Mouse (Mus musculus) lung, adult 2 months (tissue): Measurements from ENCODE around the gene Cyb5r2. TPM values are rescaled to one million over a fixed set of nuclear protein-coding genes. Genes with fewer than 3 reads are reported as not detected.

ENCODE experiments used
- DNase-seq: peaks from one replicate; pipeline ENCODE4 v3.0.0; 2022
- H3K4me1 ChIP-seq: fragments of 200-500 bp; 2 replicates; pipeline ENCODE4 v1.6.1; 2011; ENCODE audit warnings: low read length; ENCODE audit not compliant: control insufficient read depth, insufficient read depth
- H3K4me3 ChIP-seq: fragments of 200-500 bp; replicated peaks from 2 replicates; pipeline ENCODE3; 2011; ENCODE audit warnings: low read depth, mild to moderate bottlenecking, control low read depth, low read length; ENCODE audit errors: extremely low read depth
- CTCF ChIP-seq: fragments of 200-500 bp; IDR thresholded peaks from 2 replicates; pipeline ENCODE4 v1.5.1; 2011; ENCODE audit warnings: mild to moderate bottlenecking, low read length, control low read depth; ENCODE audit not compliant: insufficient read depth
- POLR2A ChIP-seq: fragments of 200-500 bp; IDR thresholded peaks from 2 replicates; pipeline ENCODE4 v1.6.1; 2011; ENCODE audit warnings: low read depth, mild to moderate bottlenecking, control low read depth, low read length, borderline replicate concordance; ENCODE audit errors: extremely low read depth
- WGBS: fragments of 180-500 bp; shearing (Covaris S2); methylation state at CpG from one replicate; pipeline ENCODE4 v1.1.7; 2018; 5-methylcytosine and 5-hydroxymethylcytosine counted together
- polyA plus RNA-seq: library from polyadenylated mRNA; depleted of rRNA; stranded (reverse); fragments of >200 nt; gene quantifications from 2 replicates; pipeline ENCODE4 v1.2.3, GENCODE M21; 2012

The Cyb5r2 gene
- polyA plus RNA-seq, 1 experiment = not detected

GRCm38 (mm10) chr7:107733162-107733561 lies 24.7 kb downstream of the Cyb5r2 start:
- 60% methylated on average over 2 of the region's 2 CpGs for WGBS
- TF ChIP-seq CTCF = no peak
- no peak for TF ChIP-seq POLR2A
- no peak overlapping the region for H3K4me3 ChIP-seq
- H3K4me1 ChIP-seq = no peaks in the 10 kb centered on the region
- no peak for DNase-seq

GRCm38 (mm10) chr7:107730587-107730986 lies 27.2 kb downstream of the Cyb5r2 start:
- Histone ChIP-seq H3K4me3 (no peak overlapping the region), H3K4me1 (no peaks in the 10 kb centered on the region)
- no peak for DNase-seq
- 66% methylated on average over 10 of the region's 10 CpGs for WGBS
- TF ChIP-seq CTCF = no peak
- no peak for TF ChIP-seq POLR2A

- 43% methylated on average over 3 of the region's 3 CpGs for WGBS
- Histone ChIP-seq H3K4me1 (no peaks in the 10 kb centered on the region), H3K4me3 (no peak overlapping the region)
- no peak for TF ChIP-seq CTCF
- no peak for TF ChIP-seq POLR2A
- DNase-seq = no peak
These were observed 30.3 kb downstream of the Cyb5r2 start for GRCm38 (mm10) chr7:107727538-107727937.

- H3K4me1 ChIP-seq = no peaks in the 10 kb centered on the region
- DNase-seq = no peak
- no peak overlapping the region for H3K4me3 ChIP-seq
- 90% methylated on average over 4 of the region's 4 CpGs for WGBS
- no peak for TF ChIP-seq POLR2A
- no peak for TF ChIP-seq CTCF
These were observed 35.3 kb downstream of the Cyb5r2 start for GRCm38 (mm10) chr7:107722536-107722935.

GRCm38 (mm10) chr7:107720771-107721170 lies 37.1 kb downstream of the Cyb5r2 start:
- H3K4me1 ChIP-seq = no peaks in the 10 kb centered on the region
- WGBS = 76% methylated on average over 1 of the region's 1 CpGs
- H3K4me3 ChIP-seq = no peak overlapping the region
- no peak for TF ChIP-seq CTCF
- no peak for TF ChIP-seq POLR2A
- no peak for DNase-seq

- WGBS = 76% methylated on average over 5 of the region's 5 CpGs
- H3K4me1 ChIP-seq = no peaks in the 10 kb centered on the region; the same call in 1 of the 2 replicates
- TF ChIP-seq CTCF (no peak), POLR2A (no peak)
- no peak for DNase-seq
- H3K4me3 ChIP-seq = no peak overlapping the region
These were observed 43.8 kb downstream of the Cyb5r2 start for GRCm38 (mm10) chr7:107714067-107714466.

GRCm38 (mm10) chr7:107712743-107713142 lies 45.1 kb downstream of the Cyb5r2 start:
- TF ChIP-seq POLR2A = no peak
- TF ChIP-seq CTCF = no peak
- H3K4me3 ChIP-seq = no peak overlapping the region
- DNase-seq = no peak
- WGBS = 72% methylated on average over 6 of the region's 6 CpGs
- peaks cover 9% of the 10 kb centered on the region for H3K4me1 ChIP-seq

- Histone ChIP-seq H3K4me3 (no peak overlapping the region), H3K4me1 (peaks cover 22% of the 10 kb centered on the region)
- 4% methylated on average over 10 of the region's 10 CpGs for WGBS
- TF ChIP-seq CTCF (peak; percentile 72), POLR2A (no peak)
- DNase-seq = peak; percentile 67
These were observed 49.2 kb downstream of the Cyb5r2 start for GRCm38 (mm10) chr7:107708491-107709112.

- DNase-seq = no peak
- TF ChIP-seq POLR2A (no peak), CTCF (no peak)
- H3K4me1 ChIP-seq = peaks cover 23% of the 10 kb centered on the region
- H3K4me3 ChIP-seq = no peak overlapping the region
- 30% methylated on average over 9 of the region's 9 CpGs for WGBS
These were observed 50.2 kb downstream of the Cyb5r2 start for GRCm38 (mm10) chr7:107707650-107708049.

- Histone ChIP-seq H3K4me3 (no peak overlapping the region), H3K4me1 (peaks cover 23% of the 10 kb centered on the region)
- WGBS = 29% methylated on average over 5 of the region's 5 CpGs
- no peak for DNase-seq
- no peak for TF ChIP-seq CTCF
These were observed 51.9 kb downstream of the Cyb5r2 start for GRCm38 (mm10) chr7:107705941-107706340.
